Mouse (Mus musculus): ENCODE data around the gene Tra2a. TPM values are rescaled to one million over a fixed set of nuclear protein-coding genes. Genes with fewer than 3 reads are reported as not detected.
A peak's percentile ranks its signal among the peaks of the same experiment; 100 is the strongest.

Gene Tra2a
- polyA plus RNA-seq, 1 experiment from 2014 or later, result 148 TPM

DNA sequence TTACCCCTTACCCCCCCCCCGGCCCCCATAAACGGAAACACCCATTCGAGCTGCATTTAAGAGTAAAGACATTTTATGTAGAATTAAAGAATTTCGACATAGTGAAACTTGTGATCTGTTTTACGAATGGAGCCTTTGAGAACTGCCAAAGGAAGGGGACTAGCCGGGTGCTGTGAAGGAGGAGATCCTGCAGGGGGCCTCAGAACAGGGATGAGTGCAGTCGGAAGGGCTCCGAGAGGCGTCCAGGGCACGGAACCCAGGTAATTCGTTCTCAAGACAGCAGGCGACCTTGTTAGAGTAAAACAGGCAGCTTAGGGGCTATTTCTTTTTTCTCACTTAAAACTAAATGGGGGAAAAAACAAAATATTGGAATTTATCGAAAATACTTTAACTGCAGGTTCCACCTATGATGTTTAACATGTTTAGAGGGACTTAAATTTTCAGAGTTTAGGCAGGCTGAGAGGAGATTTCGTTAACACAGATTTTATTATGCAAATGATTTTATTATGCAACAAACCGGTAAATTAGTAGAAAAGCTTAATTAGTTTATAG, 36.6 kb downstream of the Tra2a start:
- WGBS, result 9% methylated on average over 15 of the region's 15 CpGs
- no peak overlapping the region for H3K9ac ChIP-seq
- 0 out of 2 replicates have a peak overlapping the region, but pooled peaks have one; percentile 6 for H3K4me2 ChIP-seq (replicated peaks)
- ATAC-seq (ENCODE audit: low FRiP score), result no peak
- no peak overlapping the region for H3K27ac ChIP-seq
- no peaks in the 10 kb centered on the region for H3K36me3 ChIP-seq
- H3K9me3 ChIP-seq (replicated peaks), result no peaks in the 10 kb centered on the region
- H3K4me1 ChIP-seq, result no peaks in the 10 kb centered on the region
- H3K27me3 ChIP-seq, result no peaks in the 10 kb centered on the region
- no peak overlapping the region for H3K4me3 ChIP-seq

DNA sequence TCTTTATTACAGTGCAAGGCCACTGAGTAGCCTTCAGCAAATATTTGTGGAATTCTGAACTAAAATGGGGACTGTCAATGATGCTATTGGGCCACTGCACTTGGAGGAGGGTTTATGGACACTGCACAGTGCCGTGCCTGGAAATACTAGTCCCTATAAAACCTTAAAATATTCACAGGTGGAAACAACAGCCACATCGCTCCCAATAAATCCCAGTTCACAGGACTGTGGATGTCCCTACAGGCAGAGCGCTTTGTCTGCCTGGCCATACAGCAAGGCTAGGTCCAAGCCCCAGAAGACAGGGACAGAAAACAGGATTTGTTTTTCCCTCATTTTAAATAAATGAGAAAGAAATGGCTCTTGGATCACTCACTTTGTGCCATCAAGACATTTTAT, 38.1 kb downstream of the Tra2a start:
- Histone ChIP-seq H3K9ac (no peak overlapping the region), H3K4me2 (replicated peaks) (no peak overlapping the region), H3K4me3 (no peak overlapping the region)

DNA sequence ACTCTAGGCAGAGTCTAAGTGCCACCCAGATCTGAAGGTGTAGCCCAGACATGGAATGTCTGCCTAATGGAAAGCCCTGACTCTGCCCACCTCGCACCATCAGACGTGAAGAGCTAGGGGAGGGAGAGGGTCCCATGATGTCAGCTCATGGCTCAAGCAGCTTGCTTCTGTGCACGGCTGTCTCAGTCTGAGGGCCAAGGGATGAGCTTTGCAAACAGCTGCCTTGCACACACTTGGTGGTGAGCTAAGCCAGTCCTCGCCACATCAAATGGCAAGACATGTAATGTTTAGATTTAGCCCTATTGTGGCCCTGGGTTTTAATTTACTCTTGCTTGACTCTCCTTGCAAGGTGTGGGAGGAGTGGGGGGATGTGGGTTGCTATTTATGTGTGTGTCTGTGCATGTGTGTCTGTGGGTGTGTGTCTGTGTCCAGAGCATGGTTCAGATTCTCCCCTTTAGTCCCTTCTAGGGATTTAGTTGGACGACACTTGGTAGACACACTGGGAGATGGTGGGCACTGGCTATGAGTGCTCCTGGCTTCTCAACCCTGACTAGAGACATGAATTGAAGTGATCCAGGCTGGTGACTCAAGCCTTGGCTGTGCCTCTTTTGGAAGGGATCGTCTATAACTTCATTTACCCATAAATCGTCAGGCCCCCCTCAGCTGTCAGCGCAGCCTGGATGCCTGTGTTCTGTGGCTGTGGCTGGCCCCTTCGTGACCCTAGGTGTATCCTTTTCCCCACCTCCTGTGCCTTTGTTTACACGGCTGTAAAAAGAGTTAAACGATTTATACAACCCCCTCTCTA, 38.7 kb downstream of the Tra2a start:
- Histone ChIP-seq H3K36me3 (no peaks in the 10 kb centered on the region), H3K27me3 (no peaks in the 10 kb centered on the region), H3K9ac (no peak overlapping the region), H3K4me2 (replicated peaks) (no peak overlapping the region), H3K9me3 (replicated peaks) (no peaks in the 10 kb centered on the region), H3K4me1 (peaks cover 4% of the 10 kb centered on the region; the same call in 1 of the 2 replicates), H3K27ac (no peak overlapping the region), H3K4me3 (no peak overlapping the region)
- ATAC-seq (ENCODE audit: low FRiP score), result no peak
- WGBS, result 64% methylated on average over 11 of the region's 11 CpGs

More for the DNA sequence above, 38.1 kb downstream of the Tra2a start:
- H3K9me3 ChIP-seq (replicated peaks), result no peaks in the 10 kb centered on the region
- H3K4me1 ChIP-seq, result 0 out of 2 replicates have a peak, but pooled peaks cover 3% of the 10 kb centered on the region
- no peak overlapping the region for H3K27ac ChIP-seq
- no peak for ATAC-seq (ENCODE audit: low FRiP score)
- no peaks in the 10 kb centered on the region for H3K36me3 ChIP-seq
- no peaks in the 10 kb centered on the region for H3K27me3 ChIP-seq
- 87% methylated on average over 3 of the region's 3 CpGs for WGBS

- Histone ChIP-seq H3K4me1 (peaks cover 9% of the 10 kb centered on the region; the same call in 1 of the 2 replicates), H3K27ac (no peak overlapping the region), H3K4me3 (no peak overlapping the region), H3K9me3 (replicated peaks) (no peaks in the 10 kb centered on the region), H3K27me3 (no peaks in the 10 kb centered on the region), H3K4me2 (replicated peaks) (no peak overlapping the region), H3K9ac (no peak overlapping the region), H3K36me3 (no peaks in the 10 kb centered on the region)
- no peak for ATAC-seq (ENCODE audit: low FRiP score)
- WGBS, result 1% methylated on average over 7 of the region's 7 CpGs
Observed at GRCm38 (mm10) chr6:49221906-49222305, 41.9 kb downstream of the Tra2a start.

GRCm38 (mm10) chr6:49219920-49220604, 43.8 kb downstream of the Tra2a start:
- no peaks in the 10 kb centered on the region for H3K36me3 ChIP-seq
- no peaks in the 10 kb centered on the region for H3K9me3 ChIP-seq (replicated peaks)
- H3K4me3 ChIP-seq, result peak overlapping the region; percentile 12
- H3K9ac ChIP-seq, result no peak overlapping the region
- WGBS, result under 1% methylated on average over 16 of the region's 16 CpGs
- peaks cover 9% of the 10 kb centered on the region; the same call in 1 of the 2 replicates for H3K4me1 ChIP-seq
- H3K27ac ChIP-seq, result peak overlapping the region; percentile 24
- no peaks in the 10 kb centered on the region for H3K27me3 ChIP-seq
- peak overlapping the region; percentile 44 for H3K4me2 ChIP-seq (replicated peaks)
- ATAC-seq (ENCODE audit: low FRiP score), result no peak

DNA sequence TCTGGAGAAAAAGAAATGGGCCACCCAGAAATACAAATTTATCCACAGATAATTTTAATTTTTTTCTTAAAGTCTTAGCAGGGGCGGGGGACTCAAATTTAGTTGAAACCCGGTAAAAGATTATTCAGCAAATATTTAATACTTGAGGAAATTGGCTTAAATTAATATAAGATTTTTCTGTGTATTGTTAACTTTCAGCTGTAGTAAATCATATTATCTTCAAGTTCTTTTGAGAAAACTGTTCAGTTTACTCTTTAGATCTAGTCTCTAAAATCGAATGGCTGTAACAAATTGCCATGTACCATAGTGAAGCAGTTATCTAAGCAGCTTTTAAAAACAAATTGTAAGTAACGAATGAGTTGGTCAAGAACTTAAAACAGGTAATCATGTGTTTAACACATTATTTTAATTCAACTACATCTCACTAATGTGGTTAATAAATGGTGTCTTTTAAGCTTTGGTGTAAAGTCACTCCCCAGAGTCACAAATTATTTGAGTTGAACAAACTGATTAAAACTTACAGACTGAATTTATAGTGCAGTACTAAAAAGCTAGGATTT, 44.8 kb downstream of the Tra2a start:
- no peak overlapping the region for H3K9ac ChIP-seq
- H3K36me3 ChIP-seq, result no peaks in the 10 kb centered on the region
- no peak overlapping the region for H3K27ac ChIP-seq
- H3K27me3 ChIP-seq, result no peaks in the 10 kb centered on the region
- H3K4me3 ChIP-seq, result no peak overlapping the region
- no peaks in the 10 kb centered on the region for H3K9me3 ChIP-seq (replicated peaks)
- ATAC-seq (ENCODE audit: low FRiP score), result no peak
- WGBS, result 6% methylated on average over 4 of the region's 4 CpGs
- peaks cover 9% of the 10 kb centered on the region; the same call in 1 of the 2 replicates for H3K4me1 ChIP-seq
- no peak overlapping the region for H3K4me2 ChIP-seq (replicated peaks)

DNA sequence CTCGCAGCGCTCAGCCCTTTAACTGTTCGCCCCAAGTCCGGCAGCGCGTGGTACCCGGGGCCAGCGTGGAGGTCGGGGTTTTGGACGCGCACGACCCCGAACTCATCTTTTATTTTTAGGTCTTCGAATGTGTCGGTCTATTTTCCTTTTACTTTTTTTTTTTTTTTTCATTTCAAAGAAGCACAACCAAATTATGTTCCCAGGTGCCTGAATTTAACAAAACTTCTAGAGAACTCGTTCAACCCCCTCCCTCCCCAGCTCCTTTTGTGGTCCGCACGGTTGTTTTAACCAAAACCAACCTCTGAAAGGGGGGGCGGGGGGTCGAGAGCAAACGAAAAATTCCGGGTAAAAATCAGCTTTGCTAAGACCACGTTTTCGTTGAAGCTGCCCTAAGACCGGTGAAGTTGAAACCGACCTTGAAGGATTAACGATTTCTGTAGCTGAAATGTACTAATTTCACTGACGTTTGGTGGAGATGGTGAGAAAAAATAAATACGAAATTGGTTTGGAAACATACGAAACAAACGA, 45.5 kb downstream of the Tra2a start:
- Histone ChIP-seq H3K9ac (peak overlapping the region; percentile 45; the same call in 1 of the 2 replicates), H3K9me3 (replicated peaks) (no peaks in the 10 kb centered on the region), H3K27ac (no peak overlapping the region), H3K27me3 (no peaks in the 10 kb centered on the region), H3K4me1 (peaks cover 9% of the 10 kb centered on the region; the same call in 1 of the 2 replicates), H3K4me2 (replicated peaks) (peak overlapping the region; percentile 91), H3K36me3 (no peaks in the 10 kb centered on the region), H3K4me3 (peak overlapping the region; percentile 57)
- under 1% methylated on average over 31 of the region's 31 CpGs for WGBS
- no peak for ATAC-seq (ENCODE audit: low FRiP score)

DNA sequence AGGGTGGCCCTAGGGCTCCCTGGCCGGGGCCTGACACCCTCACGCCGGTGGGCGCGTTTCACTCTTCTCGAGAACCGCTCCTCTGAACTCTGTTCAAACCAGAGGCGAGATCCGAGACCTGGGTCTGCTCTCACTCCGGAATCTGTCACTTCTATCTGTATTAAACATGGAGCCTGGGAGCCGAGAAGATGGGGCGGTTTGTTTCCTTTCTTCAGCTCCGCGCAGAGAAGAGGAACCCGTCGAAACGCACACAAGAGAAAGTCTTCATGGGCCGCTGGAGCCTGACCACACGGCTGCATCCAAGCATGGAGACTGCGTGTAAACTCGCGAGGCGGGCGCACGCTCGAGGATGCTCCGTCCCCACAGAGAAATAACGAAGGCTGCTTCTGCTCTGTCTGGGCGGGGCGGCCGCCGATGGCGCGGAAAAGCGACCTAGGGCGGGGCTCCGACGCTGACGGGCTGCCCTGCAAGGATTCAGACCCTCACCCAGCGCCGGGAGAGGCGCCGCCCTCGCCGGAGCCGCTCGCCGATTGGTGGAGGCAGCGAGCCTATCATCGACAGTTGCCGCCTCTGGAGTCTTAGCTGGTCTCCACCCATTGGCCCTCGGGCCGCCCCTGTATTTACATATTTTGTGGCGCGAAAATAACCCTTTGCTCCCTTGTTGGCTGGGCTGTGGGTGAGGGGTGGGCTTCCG, 46.1 kb downstream of the Tra2a start:
- Histone ChIP-seq H3K4me1 (peaks cover 14% of the 10 kb centered on the region), H3K36me3 (no peaks in the 10 kb centered on the region), H3K4me3 (peak overlapping the region; percentile 57), H3K27me3 (no peaks in the 10 kb centered on the region), H3K9ac (peak overlapping the region; percentile 73), H3K9me3 (replicated peaks) (no peaks in the 10 kb centered on the region), H3K4me2 (replicated peaks) (peak overlapping the region; percentile 91), H3K27ac (peak overlapping the region; percentile 96)
- under 1% methylated on average over 56 of the region's 56 CpGs for WGBS
- peak; percentile 93 for ATAC-seq (ENCODE audit: low FRiP score)

- Histone ChIP-seq H3K27ac (peak overlapping the region; percentile 96), H3K27me3 (no peaks in the 10 kb centered on the region), H3K9me3 (replicated peaks) (no peaks in the 10 kb centered on the region), H3K4me1 (peaks cover 19% of the 10 kb centered on the region), H3K4me3 (peak overlapping the region; percentile 57), H3K9ac (peak overlapping the region; percentile 73), H3K4me2 (replicated peaks) (peak overlapping the region; percentile 91), H3K36me3 (no peaks in the 10 kb centered on the region)
- no peak for ATAC-seq (ENCODE audit: low FRiP score)
- 2% methylated on average over 11 of the region's 11 CpGs for WGBS
Observed at GRCm38 (mm10) chr6:49216811-49217542, 46.9 kb downstream of the Tra2a start.

DNA sequence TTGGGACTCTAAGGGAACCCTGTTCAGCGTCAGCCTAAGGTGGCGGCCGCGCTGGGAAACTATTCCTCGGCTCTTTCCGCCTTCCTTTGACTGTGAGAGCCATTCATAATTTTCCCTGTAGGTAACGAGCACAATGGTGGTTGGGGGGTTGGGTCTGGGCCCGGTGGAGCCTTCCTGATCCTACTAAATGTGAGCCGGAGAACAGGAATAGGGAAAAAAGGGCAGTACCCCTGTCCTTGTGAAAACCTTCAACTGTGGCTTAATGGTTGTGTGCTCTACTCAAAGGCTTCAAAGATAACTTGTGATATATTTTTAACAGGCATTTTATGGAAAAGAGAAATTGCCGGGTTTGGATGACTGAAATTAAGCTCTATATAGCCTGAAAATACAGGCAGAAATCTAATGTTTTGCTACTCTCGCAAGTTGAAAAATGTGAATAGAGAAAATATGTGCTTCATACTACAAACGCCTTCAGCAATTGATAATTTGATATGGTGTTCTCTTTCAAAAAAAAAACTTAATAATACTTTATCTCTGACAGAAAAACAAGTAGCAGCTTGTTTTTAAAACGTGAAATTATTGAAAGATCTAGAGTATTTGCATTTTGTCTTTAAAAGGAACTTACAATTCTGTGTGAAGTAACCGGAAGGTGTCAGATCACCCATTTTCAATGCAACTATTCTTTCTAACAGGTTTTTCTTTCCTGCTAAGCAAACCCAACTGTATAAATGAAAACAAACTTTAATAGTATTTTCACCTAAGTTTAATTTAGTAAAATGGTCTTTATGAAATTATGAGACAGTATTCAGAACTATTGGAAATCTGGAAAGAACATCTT, 47.9 kb downstream of the Tra2a start:
- peak overlapping the region; percentile 98 for H3K27ac ChIP-seq

More for the DNA sequence above, 47.9 kb downstream of the Tra2a start:
- Histone ChIP-seq H3K9ac (peak overlapping the region; percentile 59), H3K9me3 (replicated peaks) (no peaks in the 10 kb centered on the region), H3K4me2 (replicated peaks) (peak overlapping the region; percentile 91), H3K27me3 (no peaks in the 10 kb centered on the region), H3K4me3 (peak overlapping the region; percentile 97), H3K36me3 (no peaks in the 10 kb centered on the region), H3K4me1 (peaks cover 26% of the 10 kb centered on the region)
- 1% methylated on average over 14 of the region's 14 CpGs for WGBS
- ATAC-seq (ENCODE audit: low FRiP score), result peak; percentile 20
